Comparison of ENCODE assay signal across 8 mouse cellular contexts in genomic region chr2:118763469-118763868, GRCm38 (mm10). TPM values are rescaled to one million over a fixed set of nuclear protein-coding genes. Genes with fewer than 3 reads are reported as not detected.
DNase-seq lines count a peak whose midpoint lies in the region; TF ChIP-seq lines count a peak whose summit lies in the region.

No protein-coding gene starts in this region.

- 75% methylated on average over 7 of the region's 7 CpGs for WGBS in spleen, adult 2 months

- peak overlapping the region; percentile 42 for H3K27ac ChIP-seq in spleen, adult 2 months (ENCODE audit: insufficient read depth, low read length)

- H3K4me1 ChIP-seq in spleen, adult 2 months (ENCODE audit: control insufficient read depth, insufficient read depth, insufficient read length) = no peaks in the 10 kb centered on the region

- H3K36me3 ChIP-seq in spleen, adult 2 months (ENCODE audit: control insufficient read depth, insufficient read depth, low read length) = no peaks in the 10 kb centered on the region

- DNase-seq in adrenal gland, adult (ENCODE audit: inconsistent age in 2 of 2, low spot score in 1 of 2) = peak; percentile 51 to 67
- no peak for DNase-seq in adrenal gland, adult 18-20 months (ENCODE audit: low spot score in 2 of 2)
- no peak for DNase-seq in spleen, adult 2 months (ENCODE audit: low read depth in 1 of 2, low spot score in 2 of 2)
- no peak for DNase-seq in spleen, postnatal 4 days (ENCODE audit: low spot score in 2 of 2)
- peak; percentile 53 for DNase-seq in kidney, adult 9 months
- peak; percentile 81 for DNase-seq in lung, postnatal 10 days
- DNase-seq in retina, postnatal 1 day = no peak
- no peak for DNase-seq in thymus, postnatal 10 days (ENCODE audit: low spot score in 2 of 2)

- H3K27me3 ChIP-seq in spleen, adult 2 months (ENCODE audit: control insufficient read depth, insufficient read depth, low read length) = no peaks in the 10 kb centered on the region

- TF ChIP-seq POLR2A in spleen, adult 2 months (IDR thresholded peaks at IDR 0.05; ENCODE audit: low read depth, low read length) = no peak

- H3K4me3 ChIP-seq in spleen, adult 2 months (ENCODE audit: extremely low read depth, insufficient read depth, insufficient read length) = no peak overlapping the region

- no peak for TF ChIP-seq CTCF in spleen, adult 2 months (IDR thresholded peaks at IDR 0.05; ENCODE audit: extremely low read depth, insufficient read depth, insufficient read length, insufficient replicate concordance)

RNA-seq across cellular contexts. Expression of gene Ccdc9b, which starts 1.0 kb away (rescaled TPM):
- total RNA-seq in adrenal gland, adult 18-20 months (2021) = 1 to 10 TPM; 2.8 to 5.1 TPM
- 2.6 and 3.1 TPM in 2 replicates for polyA plus RNA-seq in spleen, adult 2 months (2012; rRNA removed)

RNA-seq across cellular contexts. Expression of gene Phgr1, which starts 9.1 kb away (rescaled TPM):
- total RNA-seq in adrenal gland, adult 18-20 months (2021) = not detected
- polyA plus RNA-seq in spleen, adult 2 months (2012; rRNA removed) = 0.28 and 0.36 TPM in 2 replicates

RNA-seq across cellular contexts. Expression of gene Disp2, which starts 16.1 kb away (rescaled TPM):
- total RNA-seq in adrenal gland, adult 18-20 months (2021) = 10 to 100 TPM; 32.1 to 32.7 TPM
- polyA plus RNA-seq in spleen, adult 2 months (2012; rRNA removed) = 0.09 and 0.14 TPM in 2 replicates

RNA-seq across cellular contexts. Expression of gene Inafm2, which starts 17.9 kb away (rescaled TPM):
- total RNA-seq in adrenal gland, adult 18-20 months (2021) = 10 to 100 TPM; 35.2 to 40.1 TPM
- polyA plus RNA-seq in spleen, adult 2 months (2012; rRNA removed) = 8.7 and 12.1 TPM in 2 replicates

RNA-seq across cellular contexts. Expression of gene Plcb2, which starts 35.2 kb away (rescaled TPM):
- total RNA-seq in adrenal gland, adult 18-20 months (2021) = 1 to 10 TPM; 2.5 to 2.8 TPM
- 37.0 and 41.7 TPM in 2 replicates for polyA plus RNA-seq in spleen, adult 2 months (2012; rRNA removed)

Comparison
In these comparisons a context has a peak if more than half of its experiments do, and no peak if none do; other contexts are left out.
1. DNase-seq: peak in adrenal gland, adult (2 of 2), kidney, adult 9 months (single experiment) and lung, postnatal 10 days (single experiment); none in adrenal gland, adult 18-20 months (0 of 2), spleen, adult 2 months (0 of 2), spleen, postnatal 4 days (0 of 2), retina, postnatal 1 day (single experiment) and thymus, postnatal 10 days (0 of 2).